25 mouse cellular contexts compared by ENCODE assay signal in the genomic region with DNA sequence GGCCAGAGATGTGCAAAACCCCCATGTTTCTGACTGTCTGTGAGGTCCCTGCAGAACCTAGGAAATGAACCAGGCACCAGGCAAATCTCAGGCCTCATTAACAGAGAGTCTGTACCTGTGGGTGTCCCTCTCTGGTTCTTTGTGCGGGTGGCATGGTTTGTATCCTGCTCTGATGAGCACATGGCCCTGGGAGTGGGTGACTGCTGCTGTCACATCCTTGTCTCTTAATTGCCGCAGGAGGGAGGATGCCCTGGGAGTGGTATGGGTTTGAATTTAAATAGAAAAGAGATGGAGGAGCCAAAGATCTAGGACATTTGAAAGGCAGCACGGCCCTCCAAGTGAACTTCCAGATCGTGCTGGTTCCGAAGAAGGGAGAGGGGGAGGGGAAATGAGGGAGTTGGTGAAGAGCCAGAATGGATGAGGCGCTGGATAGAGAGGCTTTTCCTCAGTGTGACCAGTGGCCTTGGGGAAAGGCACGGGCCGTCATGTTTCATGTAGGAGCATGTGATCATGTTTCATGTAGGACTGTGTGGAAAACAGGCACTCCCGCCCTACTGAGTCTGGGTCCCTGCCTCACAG. TPM values are rescaled to one million over a fixed set of nuclear protein-coding genes. Genes with fewer than 3 reads are reported as not detected.
A peak's percentile ranks its signal among the peaks of the same experiment; 100 is the strongest.
DNase-seq lines count a peak whose midpoint lies in the region; ATAC-seq and TF ChIP-seq lines count a peak whose summit lies in the region.
"Had no signal": no experiment of that assay in that cellular context is flagged by ENCODE, and none has a peak within 500 bp of the region (broad histone marks: within the 10 kb centered on the region; RNA-seq: fewer than 3 reads in every experiment).

No protein-coding gene starts in this region.

- H3K27ac ChIP-seq in kidney, postnatal 0 days, result no peak overlapping the region
- H3K27ac ChIP-seq in kidney, embryonic 15.5 days, result no peak overlapping the region
- H3K27ac ChIP-seq: embryonic facial prominence, embryonic 12.5 days; hindbrain, embryonic 14.5 days; intestine, embryonic 15.5 days; liver, embryonic 14.5 days; lung, embryonic 15.5 days; midbrain, embryonic 15.5 days; neural tube, embryonic 15.5 days had no signal

- no peaks in the 10 kb centered on the region for H3K4me1 ChIP-seq in kidney, postnatal 0 days (replicated peaks; ENCODE audit: insufficient read depth, low read length)
- peaks cover 6% of the 10 kb centered on the region; the same call in 1 of the 2 replicates for H3K4me1 ChIP-seq in kidney, embryonic 15.5 days
- peaks cover 73% of the 10 kb centered on the region for H3K4me1 ChIP-seq in E14TG2a.4 (replicated peaks; ENCODE audit: low read depth, low read length)
- H3K4me1 ChIP-seq: heart, embryonic 12.5 days; intestine, embryonic 15.5 days; lung, embryonic 15.5 days had no signal

- no peak for TF ChIP-seq CTCF in kidney, postnatal 0 days (IDR thresholded peaks at IDR 0.05; ENCODE audit: low read depth)
- TF ChIP-seq CTCF in E14TG2a.4 (conservative IDR thresholded peaks at IDR 0.05; ENCODE audit: low read length), result no peak

- H3K27me3 ChIP-seq in kidney, postnatal 0 days (ENCODE audit: insufficient read depth, low read length), result no peaks in the 10 kb centered on the region
- H3K27me3 ChIP-seq in kidney, embryonic 15.5 days, result peaks cover 8% of the 10 kb centered on the region; the same call in 1 of the 2 replicates
- H3K27me3 ChIP-seq in E14TG2a.4 (ENCODE audit: insufficient read depth, low read length), result peaks cover 51% of the 10 kb centered on the region
- H3K27me3 ChIP-seq: intestine, embryonic 15.5 days; midbrain, embryonic 15.5 days; neural tube, embryonic 15.5 days had no signal

- H3K4me2 ChIP-seq in kidney, postnatal 0 days (ENCODE audit: low read length), result no peak overlapping the region
- no peak overlapping the region for H3K4me2 ChIP-seq in kidney, embryonic 15.5 days
- H3K4me2 ChIP-seq: embryonic facial prominence, embryonic 12.5 days; heart, embryonic 12.5 days; hindbrain, embryonic 14.5 days; intestine, embryonic 15.5 days; lung, embryonic 15.5 days; midbrain, embryonic 15.5 days; neural tube, embryonic 15.5 days had no signal

- H3K36me3 ChIP-seq in kidney, postnatal 0 days (ENCODE audit: insufficient read depth, low read length), result no peaks in the 10 kb centered on the region
- no peaks in the 10 kb centered on the region for H3K36me3 ChIP-seq in kidney, embryonic 15.5 days
- no peaks in the 10 kb centered on the region for H3K36me3 ChIP-seq in E14TG2a.4 (ENCODE audit: insufficient read depth, low read length)
- H3K36me3 ChIP-seq: embryonic facial prominence, embryonic 12.5 days; heart, embryonic 12.5 days; intestine, embryonic 15.5 days; lung, embryonic 15.5 days; midbrain, embryonic 15.5 days; neural tube, embryonic 15.5 days had no signal

- no peak overlapping the region for H3K4me3 ChIP-seq in kidney, postnatal 0 days (replicated peaks; ENCODE audit: low read depth, low read length)
- no peak overlapping the region for H3K4me3 ChIP-seq in kidney, embryonic 15.5 days (replicated peaks)
- 0 out of 2 replicates have a peak overlapping the region, but pooled peaks have one; percentile 17 for H3K4me3 ChIP-seq in E14TG2a.4 (replicated peaks; ENCODE audit: low read length)
- H3K4me3 ChIP-seq: embryonic facial prominence, embryonic 12.5 days; erythroblast, embryonic 14.5 days; heart, embryonic 12.5 days; intestine, embryonic 15.5 days; lung, embryonic 15.5 days; midbrain, embryonic 15.5 days; myocyte; neural tube, embryonic 15.5 days had no signal

- H3K9ac ChIP-seq in kidney, postnatal 0 days (ENCODE audit: low read depth, low read length), result no peak overlapping the region
- H3K9ac ChIP-seq in kidney, embryonic 15.5 days, result no peak overlapping the region
- H3K9ac ChIP-seq: embryonic facial prominence, embryonic 12.5 days; heart, embryonic 12.5 days; hindbrain, embryonic 14.5 days; intestine, embryonic 15.5 days; liver, embryonic 14.5 days; lung, embryonic 15.5 days; midbrain, embryonic 15.5 days; neural tube, embryonic 15.5 days had no signal

- 42% methylated on average over 9 of the region's 9 CpGs for WGBS in kidney, postnatal 0 days
- WGBS in kidney, embryonic 15.5 days, result 38% methylated on average over 9 of the region's 9 CpGs

- H3K9me3 ChIP-seq in kidney, postnatal 0 days (replicated peaks; ENCODE audit: low read length), result no peaks in the 10 kb centered on the region
- H3K9me3 ChIP-seq in kidney, embryonic 15.5 days (replicated peaks), result no peaks in the 10 kb centered on the region
- no peaks in the 10 kb centered on the region for H3K9me3 ChIP-seq in E14TG2a.4 (ENCODE audit: low read length)
- H3K9me3 ChIP-seq: embryonic facial prominence, embryonic 12.5 days; heart, embryonic 12.5 days; intestine, embryonic 15.5 days; lung, embryonic 15.5 days; midbrain, embryonic 15.5 days; neural tube, embryonic 15.5 days had no signal

- DNase-seq in cerebellum, postnatal 10 days, result peak; percentile 59 to 61
- DNase-seq in cerebellum, adult 11-12 months, result no peak
- DNase-seq in kidney, postnatal 0 days (ENCODE audit: low spot score), result peak; percentile 6
- DNase-seq in ZHBTc4 (ENCODE audit: low read depth, low spot score), result peak; percentile 90
- no peak for DNase-seq in thymus, postnatal 0 days (ENCODE audit: low spot score)
- DNase-seq: cerebellum, adult 9-11 months; heart, postnatal 14 days; right cerebral cortex, postnatal 14 days; spleen, adult 18-20 months; thymus, postnatal 4 days had no signal

- no peak for ATAC-seq in kidney, postnatal 0 days (replicated peaks; ENCODE audit: low FRiP score, low read depth)
- ATAC-seq in kidney, embryonic 15.5 days (replicated peaks; ENCODE audit: low FRiP score), result no peak
- ATAC-seq: activated CD4-positive, CD25-positive, alpha-beta regulatory T cell, adult 4 months; forebrain, embryonic 16.5 days; intestine, embryonic 15.5 days; midbrain, embryonic 15.5 days had no signal

RNA-seq across cellular contexts. Expression of gene Tcl1b2, which starts 46.3 kb away (rescaled TPM):
- not detected in 2 replicates for polyA plus RNA-seq in kidney, postnatal 0 days (2015; fragmentation: Nextera tagmentation; extraction: Ambion mirVana)
- polyA plus RNA-seq in kidney, embryonic 15.5 days (2015; fragmentation: Nextera tagmentation; extraction: Ambion mirVana), result not detected in 2 replicates
- polyA plus RNA-seq in thymus, postnatal 0 days (2015; fragmentation: Nextera tagmentation; extraction: Ambion mirVana), result not detected in 2 replicates
- polyA plus RNA-seq: activated CD4-positive, CD25-positive, alpha-beta regulatory T cell, adult 4 months; embryonic facial prominence, embryonic 12.5 days; erythroblast, embryonic 14.5 days; forebrain, embryonic 16.5 days; heart, embryonic 12.5 days; hindbrain, embryonic 14.5 days; intestine, embryonic 15.5 days; lung, embryonic 15.5 days; midbrain, embryonic 15.5 days; myocyte; neural tube, embryonic 15.5 days had no signal

RNA-seq across cellular contexts. Expression of gene Tcl1b1, which starts 59.9 kb away (rescaled TPM):
- not detected in 2 replicates for polyA plus RNA-seq in kidney, postnatal 0 days (2015; fragmentation: Nextera tagmentation; extraction: Ambion mirVana)
- not detected in 2 replicates for polyA plus RNA-seq in kidney, embryonic 15.5 days (2015; fragmentation: Nextera tagmentation; extraction: Ambion mirVana)
- polyA plus RNA-seq in thymus, postnatal 0 days (2015; fragmentation: Nextera tagmentation; extraction: Ambion mirVana), result not detected in 2 replicates
- polyA plus RNA-seq: activated CD4-positive, CD25-positive, alpha-beta regulatory T cell, adult 4 months; embryonic facial prominence, embryonic 12.5 days; erythroblast, embryonic 14.5 days; forebrain, embryonic 16.5 days; heart, embryonic 12.5 days; hindbrain, embryonic 14.5 days; intestine, embryonic 15.5 days; limb, embryonic 14.5 days; liver, embryonic 14.5 days; lung, embryonic 15.5 days; midbrain, embryonic 15.5 days; myocyte; neural tube, embryonic 15.5 days had no signal

Comparison
In these comparisons a context has a peak if more than half of its experiments do, and no peak if none do; other contexts are left out.
1. DNase-seq: peak in cerebellum, postnatal 10 days (2 of 2), kidney, postnatal 0 days (single experiment) and ZHBTc4 (single experiment); none in cerebellum, adult 11-12 months (single experiment) and thymus, postnatal 0 days (single experiment).